Mouse (Mus musculus) adrenal gland, adult 8-10 months (tissue): ENCODE results near the gene Ccdc150. TPM values are rescaled to one million over a fixed set of nuclear protein-coding genes. Genes with fewer than 3 reads are reported as not detected.

ENCODE experiments used
- DNase-seq: peaks from one replicate; pipeline ENCODE4 v3.0.0; 2022
- total RNA-seq, 4 experiments: library from RNA; stranded (reverse); gene quantifications; 2 replicates each; pipeline ENCODE4 v1.2.4; 2022

Gene Ccdc150
- under 1 TPM in 3 of 4 experiments, not detected in 1; 0.21 to 0.32 (median 0.22) TPM for total RNA-seq

DNA sequence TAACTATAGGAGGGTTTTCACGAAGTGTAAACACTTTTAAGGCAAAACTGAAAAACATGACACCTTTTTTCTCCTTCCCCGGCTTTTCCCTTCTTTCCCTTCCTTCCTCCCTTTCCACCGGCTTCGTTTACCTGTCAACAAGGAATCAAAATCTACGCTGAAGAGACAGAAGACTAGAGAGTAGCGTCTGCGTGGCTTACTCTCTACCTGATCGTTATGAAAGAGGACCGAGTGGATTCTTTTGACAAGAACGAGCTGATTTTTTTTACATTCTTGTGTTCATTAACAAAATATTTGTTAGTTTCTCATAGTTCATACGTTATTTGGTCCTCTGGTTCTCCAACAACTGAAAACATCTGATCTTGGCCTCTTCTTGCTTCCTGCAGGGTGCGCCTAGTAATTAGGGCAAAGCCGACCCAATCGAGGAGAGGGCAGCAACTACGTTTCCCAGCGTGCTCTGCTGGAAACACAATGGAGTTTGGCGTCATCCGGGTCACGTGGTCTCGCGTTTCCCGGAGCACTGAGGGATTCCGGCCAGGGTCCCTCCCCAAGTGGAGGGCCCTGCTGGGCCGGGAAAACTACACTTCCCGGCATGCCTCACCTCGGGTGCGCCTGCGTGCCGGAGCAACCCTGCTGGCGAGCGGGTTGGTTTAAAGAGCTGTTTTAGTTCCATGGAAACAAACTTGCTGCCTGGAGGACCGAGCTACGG is at the start of gene Ccdc150:
Ccdc150 (plus strand) TSS at position 526 of the 709 bp plus-strand sequence.
- DNase-seq: peak; percentile 95

DNA sequence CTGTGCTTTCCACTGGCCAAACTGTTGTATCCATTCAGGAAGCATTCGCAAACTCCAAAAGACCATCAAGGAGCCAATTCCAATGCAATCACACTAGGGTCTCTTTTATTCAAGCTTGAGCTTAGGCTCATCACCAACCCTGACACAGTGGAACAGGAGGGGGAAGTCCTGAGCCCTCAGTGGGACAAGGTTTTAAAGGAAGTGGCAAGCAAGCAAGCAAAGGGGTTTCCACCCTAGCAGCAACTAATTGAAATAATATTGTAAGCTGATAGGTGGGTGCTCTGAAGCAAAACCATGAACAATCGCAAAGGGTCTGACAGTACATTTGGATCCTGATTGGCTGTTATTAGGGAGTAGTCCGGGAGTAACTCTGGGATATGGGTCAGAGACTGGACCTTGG is 30.2 kb upstream of the Ccdc150 start:
- no peak for DNase-seq

DNA sequence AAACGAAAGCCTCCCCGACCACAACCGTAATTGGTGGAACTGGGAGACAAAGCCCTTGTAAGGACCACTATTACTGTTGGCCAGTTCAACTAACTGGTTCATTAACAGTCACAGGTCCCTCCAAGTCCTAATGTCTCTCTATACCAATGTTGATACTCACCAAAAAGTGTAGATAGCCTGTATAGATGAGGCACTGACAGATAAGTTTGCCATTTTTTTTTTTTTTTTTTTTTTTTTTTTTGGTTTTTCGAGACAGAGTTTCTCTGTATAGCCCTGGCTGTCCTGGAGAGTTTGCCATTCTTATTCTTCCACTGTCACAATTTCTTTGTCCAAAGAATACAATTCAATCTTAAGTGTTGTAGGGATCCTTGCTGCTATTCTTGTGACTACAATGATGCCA is 7.8 kb upstream of the Ccdc150 start:
- no peak for DNase-seq

DNA sequence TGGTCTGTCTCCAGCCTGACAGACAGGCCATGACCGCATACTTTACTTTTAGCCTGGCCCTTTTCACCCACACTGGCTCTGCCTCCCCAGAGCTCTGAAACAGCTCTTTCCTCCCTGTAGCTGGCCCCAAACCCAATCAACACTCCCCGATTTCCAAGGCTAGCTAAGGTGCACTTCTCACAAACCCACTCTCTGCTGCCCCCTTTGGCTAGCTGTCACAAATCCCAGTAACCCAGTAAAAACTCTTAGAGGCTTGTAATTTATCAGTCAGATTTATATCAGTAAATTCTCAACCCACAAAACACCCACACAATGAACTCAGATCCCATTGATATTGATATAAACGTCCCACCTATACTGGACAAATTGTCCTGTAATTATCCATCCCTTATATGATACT is 25.1 kb downstream of the Ccdc150 start:
- DNase-seq: no peak

DNA sequence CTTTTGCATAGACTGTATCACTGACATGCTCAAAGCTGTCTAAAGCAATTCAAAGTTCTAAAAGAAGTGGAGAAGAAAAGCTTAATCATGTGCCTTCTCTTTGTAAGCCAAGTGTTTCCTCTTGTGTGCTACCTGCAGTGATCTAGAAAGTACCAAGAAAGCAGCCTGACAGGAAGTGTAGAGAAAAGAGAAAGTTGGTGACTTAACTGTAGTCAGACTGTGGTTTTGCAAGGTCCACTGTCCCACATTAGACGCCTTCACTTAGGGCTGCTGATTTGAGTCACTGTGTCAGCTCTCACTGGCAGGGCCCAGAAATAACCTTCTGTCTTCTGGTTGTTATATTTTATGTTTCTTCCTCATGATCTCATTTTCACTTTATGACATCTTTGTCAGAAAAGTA is 29.1 kb downstream of the Ccdc150 start:
- DNase-seq: no peak

DNA sequence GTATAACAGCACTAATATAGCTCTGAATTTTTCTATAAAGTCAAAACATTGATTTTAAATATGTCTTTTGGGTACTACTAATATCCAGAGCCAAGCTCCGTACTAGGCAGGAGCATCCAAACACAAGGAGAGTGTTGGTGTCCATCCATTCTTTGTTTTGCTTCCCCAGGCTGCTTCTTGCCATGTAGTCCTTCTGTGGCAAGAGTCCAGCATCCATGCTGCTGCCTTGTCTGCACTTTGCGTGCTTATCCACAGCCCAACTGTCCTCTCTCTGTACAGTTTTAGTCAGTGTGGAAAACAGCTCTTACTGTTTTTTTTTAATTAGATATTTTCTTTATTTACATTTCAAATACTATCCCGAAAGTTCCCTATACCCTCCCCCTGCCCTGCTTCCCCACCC is 30.2 kb downstream of the Ccdc150 start:
- no peak for DNase-seq

DNA sequence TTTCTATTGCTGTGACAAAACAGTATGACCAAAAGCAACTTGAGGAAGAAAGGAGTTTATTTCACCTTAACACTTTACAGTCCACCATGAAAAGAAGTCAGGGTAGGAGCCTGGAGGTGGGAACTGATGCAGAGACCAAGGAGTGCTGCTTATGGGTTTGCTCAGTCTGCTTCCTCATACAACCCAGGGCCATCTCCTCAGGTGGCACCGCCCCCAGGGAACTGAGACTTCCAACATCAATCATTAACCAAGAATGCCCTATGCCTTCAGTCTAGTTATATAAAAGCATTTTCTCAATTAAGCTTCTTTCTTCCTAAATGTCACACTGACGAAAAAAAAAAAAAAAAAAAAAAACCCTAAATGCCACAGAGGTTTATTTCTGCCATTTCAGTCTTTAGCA is 55.9 kb downstream of the Ccdc150 start:
- DNase-seq: no peak

DNA sequence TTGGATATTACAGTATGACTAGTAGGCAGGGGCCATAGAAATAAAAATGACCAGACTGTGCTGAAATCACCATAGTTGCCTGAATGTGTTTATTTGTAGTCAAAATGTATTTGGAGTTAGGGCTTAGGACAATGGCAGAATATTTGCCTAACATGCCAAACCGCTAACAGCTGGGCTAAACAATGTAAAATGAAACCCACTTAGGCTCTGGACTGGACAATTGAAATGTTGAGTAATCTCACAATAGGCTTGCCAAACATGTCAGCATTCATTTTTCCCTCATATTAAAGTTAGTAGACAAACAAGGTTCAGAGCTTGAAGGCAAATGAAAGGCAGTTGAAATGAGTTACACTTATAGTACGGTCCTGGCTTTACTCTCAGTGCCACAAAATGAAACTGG is 76.2 kb downstream of the Ccdc150 start:
- DNase-seq: no peak

DNA sequence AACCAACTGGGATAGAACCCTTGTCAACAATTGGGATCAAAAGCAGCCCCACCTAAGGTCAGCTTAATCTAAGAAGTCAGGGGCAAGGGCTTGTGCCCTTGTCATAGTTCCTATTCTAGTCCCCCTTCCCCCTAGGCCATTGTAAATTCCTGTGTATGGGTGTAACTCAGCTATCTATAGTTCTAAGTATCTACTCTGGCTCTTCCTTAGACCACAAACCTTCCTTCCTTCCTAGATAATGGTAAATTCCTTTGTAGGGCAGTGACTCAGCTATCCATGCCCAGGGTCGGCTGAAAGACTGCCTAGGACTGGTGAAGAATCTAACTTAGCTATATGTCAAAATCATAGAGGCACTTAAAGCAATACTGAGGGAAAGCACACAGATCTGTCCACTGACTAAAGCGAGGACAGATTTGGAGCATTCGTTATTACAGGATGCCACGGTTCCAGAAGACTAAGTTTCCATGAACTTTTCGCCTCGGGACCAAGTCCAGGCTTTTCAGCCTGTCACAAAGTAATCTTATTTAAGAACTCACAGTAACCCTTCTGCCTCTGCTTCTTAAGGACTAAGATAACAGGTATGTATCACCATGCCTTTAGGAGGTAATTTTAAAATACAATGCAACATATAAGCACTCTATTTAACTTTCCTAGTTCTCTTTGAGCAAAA is 77.5 kb downstream of the Ccdc150 start:
- DNase-seq: no peak

DNA sequence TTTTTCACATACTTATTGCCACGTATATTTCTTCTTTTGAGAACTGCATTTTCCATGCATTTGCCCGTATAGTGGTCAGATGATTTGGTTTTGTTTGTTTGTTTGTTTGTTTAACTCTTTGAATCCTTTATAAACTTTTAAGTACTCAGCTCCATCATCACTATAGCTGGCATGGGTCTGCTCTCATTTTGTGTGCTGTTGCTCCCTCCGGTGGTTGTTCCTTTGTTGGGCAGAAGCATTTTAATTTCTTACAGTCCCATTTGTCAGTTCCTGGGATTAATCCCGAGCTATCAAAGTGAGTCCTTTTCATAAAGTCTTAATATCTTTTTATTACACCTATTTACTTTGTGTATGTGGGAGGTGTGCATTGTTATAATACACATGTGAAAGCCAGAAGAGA is 82.5 kb downstream of the Ccdc150 start:
- DNase-seq: no peak

DNA sequence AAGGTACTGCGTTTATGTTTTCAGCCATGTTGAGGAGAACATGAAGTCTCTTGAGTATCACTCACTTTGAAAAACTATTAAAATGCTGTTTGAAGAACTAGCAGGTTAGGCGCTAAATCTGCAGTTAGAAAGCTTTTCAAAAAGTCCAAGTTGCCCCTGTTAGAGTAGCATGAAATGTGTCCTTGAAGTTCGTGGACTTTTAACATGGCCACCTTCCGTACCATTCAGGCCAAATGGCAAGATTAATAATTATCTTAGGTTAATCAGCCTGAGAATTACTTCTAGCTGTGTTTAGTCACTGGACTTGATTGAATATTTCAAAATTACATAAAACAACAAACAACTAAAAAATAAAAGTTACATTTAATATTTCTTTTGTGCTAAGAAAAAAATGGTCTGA is 104.3 kb downstream of the Ccdc150 start:
- no peak for DNase-seq

DNA sequence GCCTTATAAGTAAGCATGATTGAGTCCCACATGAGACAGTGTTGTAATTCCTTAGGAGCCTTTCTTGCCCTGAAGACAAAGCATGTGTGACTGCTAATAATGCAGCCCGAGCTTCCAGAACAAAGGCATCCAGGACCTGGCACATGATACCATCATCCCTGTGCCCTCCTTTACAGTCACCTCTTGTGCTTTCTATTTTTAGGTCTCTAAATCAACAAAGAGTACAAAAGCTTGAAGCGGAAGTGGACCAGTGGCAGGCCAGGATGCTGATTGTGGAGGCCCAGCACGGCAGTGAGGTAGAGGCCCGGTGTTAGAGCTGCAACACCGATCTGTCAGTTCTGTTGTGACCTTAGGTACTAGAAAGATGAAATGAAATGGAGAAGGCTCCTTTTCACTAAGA is 105.0 kb downstream of the Ccdc150 start:
- no peak for DNase-seq

DNA sequence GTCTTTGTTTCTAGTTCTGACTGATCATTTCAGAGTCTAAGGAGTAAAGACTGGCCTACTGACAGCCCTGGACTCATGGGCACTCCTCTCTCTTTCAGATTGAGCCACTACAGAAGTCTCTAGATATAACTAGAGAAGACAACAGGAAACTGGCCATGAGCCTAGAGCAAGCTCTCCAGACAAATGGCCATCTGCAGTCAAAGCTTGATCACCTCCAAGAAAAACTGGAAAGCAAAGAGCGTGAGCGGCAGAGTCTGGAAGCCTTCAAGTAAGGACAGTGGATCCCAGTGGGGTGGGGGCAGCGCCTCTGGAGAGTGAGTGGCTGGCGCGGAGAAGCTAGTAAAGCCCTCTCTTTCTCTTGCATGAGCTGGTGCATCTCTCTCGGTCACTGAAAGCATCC is 106.1 kb downstream of the Ccdc150 start:
- no peak for DNase-seq

DNA sequence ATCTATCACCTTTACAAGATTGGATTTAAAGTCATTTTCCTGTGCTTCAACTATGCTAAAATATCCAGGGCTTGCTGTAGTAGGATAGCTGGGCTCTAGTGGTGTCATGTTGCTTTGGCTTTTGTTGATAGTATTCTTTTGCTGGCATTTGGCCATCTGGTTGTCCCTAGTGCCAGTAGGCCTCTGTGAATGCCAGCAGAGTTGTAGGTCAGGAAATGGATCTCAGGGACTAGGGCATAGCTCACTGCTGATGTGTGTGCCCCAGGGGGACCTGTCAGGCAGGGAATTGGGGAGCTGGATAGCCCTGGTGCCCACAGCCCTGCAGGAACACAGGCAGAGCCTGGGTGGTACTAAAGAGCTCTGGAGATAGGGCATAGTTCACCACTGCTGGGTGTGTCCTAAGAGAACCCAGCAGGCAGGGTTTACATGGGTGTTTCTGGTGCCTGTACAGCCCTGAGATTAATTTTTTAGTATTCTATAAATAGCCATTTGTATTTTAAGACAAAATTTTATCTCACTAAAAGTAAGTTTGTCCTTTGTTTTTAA is 127.1 kb downstream of the Ccdc150 start:
- DNase-seq: no peak

DNA sequence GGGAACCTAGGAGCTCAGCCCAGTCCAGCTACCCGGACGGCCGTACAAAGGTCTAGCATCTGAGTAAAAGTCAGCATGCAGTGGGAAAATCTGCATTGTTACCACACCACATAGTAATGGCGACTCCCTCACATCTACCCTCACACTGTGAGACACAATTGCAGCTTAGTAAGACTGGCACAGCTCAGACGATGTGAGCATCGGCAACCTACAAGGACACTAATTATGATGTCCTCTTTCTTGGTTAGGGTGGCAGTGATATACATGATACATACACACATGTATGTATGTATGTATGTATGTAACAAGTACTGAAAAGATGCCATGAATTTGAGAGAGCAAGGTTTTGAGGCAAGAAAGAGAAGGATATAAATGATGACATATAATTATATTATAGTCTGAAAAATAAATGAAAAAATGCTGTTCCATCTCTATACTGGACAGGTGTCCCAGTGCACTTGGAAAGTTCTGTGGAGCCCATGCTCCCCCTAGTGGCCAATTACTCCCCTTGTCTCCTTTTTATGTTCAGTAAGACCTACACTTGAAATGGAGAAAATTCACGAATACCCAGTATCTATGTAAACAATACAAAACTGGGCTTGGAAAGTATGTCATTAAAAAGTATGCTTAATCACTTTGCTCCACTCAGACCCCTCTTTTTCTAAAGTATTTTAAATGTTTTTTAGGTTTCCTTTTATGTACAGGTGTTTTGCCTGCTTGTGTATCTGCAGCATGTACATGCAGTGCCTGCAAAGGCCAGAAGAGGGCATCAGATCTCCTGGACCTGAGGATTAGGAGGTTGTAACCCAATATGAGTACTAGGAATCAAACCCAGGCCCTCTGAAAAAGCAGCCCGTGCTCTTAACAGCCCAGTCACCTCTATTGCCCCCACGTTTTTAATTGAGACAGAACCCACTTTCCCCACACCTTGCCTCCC is 130.8 kb downstream of the Ccdc150 start:
- DNase-seq: peak; percentile 29

DNA sequence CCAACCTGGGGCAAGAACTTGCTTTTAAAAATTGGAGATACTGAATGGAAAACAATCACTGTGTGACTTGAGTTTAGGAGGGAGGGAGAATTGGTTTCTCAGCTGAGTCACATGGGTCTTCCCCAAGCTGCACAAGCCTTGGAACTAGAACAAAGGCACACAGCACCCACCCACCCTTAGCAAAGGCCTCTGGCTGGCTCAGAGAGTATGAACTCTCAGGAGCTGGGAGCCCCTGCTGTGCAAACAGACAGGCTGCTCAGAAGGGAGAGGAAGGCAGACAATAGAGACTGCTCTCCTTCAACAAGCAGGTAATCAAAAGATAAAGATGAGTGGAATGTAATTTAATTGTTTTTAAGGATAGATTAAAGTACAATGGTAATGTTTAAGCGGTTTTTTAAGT is 133.7 kb downstream of the Ccdc150 start:
- no peak for DNase-seq

DNA sequence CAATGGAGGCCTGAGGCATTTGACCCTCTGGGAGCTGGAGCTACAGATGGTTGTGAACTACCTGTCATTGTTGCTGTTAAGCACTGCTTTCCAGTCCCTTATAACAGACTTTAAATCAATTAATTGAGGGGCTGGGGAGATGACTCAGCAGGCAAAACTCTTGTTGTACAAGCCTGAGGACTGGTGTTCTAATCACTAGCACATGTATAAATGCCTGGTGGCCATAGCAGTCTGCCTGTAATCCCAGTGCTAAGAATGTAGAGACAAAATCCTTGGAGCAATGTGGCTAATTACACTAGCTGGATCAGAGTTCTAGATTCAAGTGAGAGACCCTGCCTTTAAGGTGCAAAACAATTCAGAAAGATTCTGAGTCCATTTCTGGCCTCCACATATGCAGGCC is 152.3 kb downstream of the Ccdc150 start:
- DNase-seq: no peak

Other genes with a start within 250 kb of the Ccdc150 start
- gene Hecw2, start 55.5 kb upstream of the Ccdc150 start, total RNA-seq: 10 to 100 TPM in 2 of 4 experiments, 1 to 10 TPM in 2; 6.2 to 14.2 (median 10.5) TPM
- 10 to 100 TPM; 21.8 to 24.7 (median 23.5) TPM for gene Gtf3c3, start 188.3 kb downstream of the Ccdc150 start, total RNA-seq